Mouse (Mus musculus) small intestine, adult 2 months (tissue): ENCODE measurements around the gene Aldh4a1.

ENCODE experiments used
- CTCF ChIP-seq: fragments of 200-500 bp; IDR thresholded peaks from 2 replicates; pipeline ENCODE4 v1.5.1; 2012; ENCODE audit warnings: low read depth, mild to moderate bottlenecking, control low read depth, inconsistent platforms, low read length, moderate library complexity, mixed read lengths; ENCODE audit not compliant: insufficient replicate concordance, insufficient read length; ENCODE audit errors: extremely low read depth
- POLR2A ChIP-seq: fragments of 200-500 bp; IDR thresholded peaks from 2 replicates; pipeline ENCODE4 v1.6.1; 2012; ENCODE audit warnings: low read depth, mild to moderate bottlenecking, control low read depth, inconsistent platforms, low read length, moderate library complexity

GRCm38 (mm10) chr4:139684639-139685017, 62.0 kb downstream of the Aldh4a1 start:
- TF ChIP-seq CTCF (peak; percentile 64; the same call in 1 of the 2 replicates), POLR2A (no peak)
